In genomic region chr3:95986984-95987383, GRCm38 (mm10) we compare ENCODE assay signal across 9 mouse cellular contexts. TPM values are rescaled to one million over a fixed set of nuclear protein-coding genes. Genes with fewer than 3 reads are reported as not detected.
DNase-seq lines count a peak whose midpoint lies in the region; ATAC-seq lines count a peak whose summit lies in the region.
"Had no signal": no experiment of that assay in that cellular context is flagged by ENCODE, and none has a peak within 500 bp of the region (broad histone marks: within the 10 kb centered on the region; RNA-seq: fewer than 3 reads in every experiment).

No protein-coding gene starts in this region.

- no peak for ATAC-seq in heart, embryonic 14.5 days (ENCODE audit: insufficient number of reproducible peaks, insufficient read depth, low FRiP score, low read depth)
- ATAC-seq in embryonic facial prominence, embryonic 14.5 days (ENCODE audit: low read depth): no peak
- ATAC-seq in limb, embryonic 15.5 days (ENCODE audit: insufficient number of reproducible peaks, low FRiP score, low TSS enrichment, low read depth): no peak

- H3K36me3 ChIP-seq in heart, embryonic 14.5 days (ENCODE audit: control insufficient read depth, insufficient read depth, low read length): peaks cover 48% of the 10 kb centered on the region
- H3K36me3 ChIP-seq in embryonic facial prominence, embryonic 14.5 days (ENCODE audit: control insufficient read depth, insufficient read depth, low read length): peaks cover 40% of the 10 kb centered on the region
- H3K36me3 ChIP-seq in limb, embryonic 15.5 days: peaks cover 40% of the 10 kb centered on the region

- peaks cover 36 to 59% of the 10 kb centered on the region in 2 experiments for H3K4me1 ChIP-seq in heart, embryonic 14.5 days (ENCODE audit: control insufficient read depth in 2 of 2, insufficient read depth in 2 of 2, low read length in 2 of 2)
- peaks cover 22% of the 10 kb centered on the region for H3K4me1 ChIP-seq in embryonic facial prominence, embryonic 14.5 days (ENCODE audit: control insufficient read depth, insufficient read depth, low read length)
- H3K4me1 ChIP-seq in limb, embryonic 15.5 days: peaks cover 24% of the 10 kb centered on the region

- H3K9me3 ChIP-seq in heart, embryonic 14.5 days (ENCODE audit: control insufficient read depth, low read length): 0 out of 2 replicates have a peak, but pooled peaks cover 4% of the 10 kb centered on the region
- H3K9me3 ChIP-seq in embryonic facial prominence, embryonic 14.5 days (ENCODE audit: control insufficient read depth, low read length): no peaks in the 10 kb centered on the region
- H3K9me3 ChIP-seq in limb, embryonic 15.5 days: no peaks in the 10 kb centered on the region

- DNase-seq in heart, adult 8-10 months (ENCODE audit: low spot score): no peak
- peak; percentile 40 to 49 for DNase-seq in B cell, adult 2 months
- no peak for DNase-seq in embryonic facial prominence, embryonic 14.5 days (ENCODE audit: low spot score)
- DNase-seq in testis, postnatal 10 days (ENCODE audit: low spot score): no peak
- DNase-seq in cerebellum, adult 11 months: no peak
- no peak for DNase-seq in left cerebral cortex, adult 8-10 months (ENCODE audit: low spot score in 2 of 2)
- DNase-seq: lung, adult 18-20 months had no signal

- H3K4me2 ChIP-seq in heart, embryonic 14.5 days (ENCODE audit: low read length): no peak overlapping the region; the same call in 1 of the 2 replicates
- 0 out of 2 replicates have a peak overlapping the region, but pooled peaks have one; percentile 58 for H3K4me2 ChIP-seq in embryonic facial prominence, embryonic 14.5 days (ENCODE audit: low read depth, low read length)
- 0 out of 2 replicates have a peak overlapping the region, but pooled peaks have one; percentile 53 for H3K4me2 ChIP-seq in limb, embryonic 15.5 days

- no peak overlapping the region for H3K4me3 ChIP-seq in heart, embryonic 14.5 days (ENCODE audit: control insufficient read depth in 1 of 2, insufficient read depth in 1 of 2, low read depth in 1 of 2, low read length in 2 of 2)
- H3K4me3 ChIP-seq in embryonic facial prominence, embryonic 14.5 days (ENCODE audit: low read depth, low read length): no peak overlapping the region
- no peak overlapping the region for H3K4me3 ChIP-seq in limb, embryonic 15.5 days

- no peaks in the 10 kb centered on the region for H3K27me3 ChIP-seq in heart, embryonic 14.5 days (ENCODE audit: control insufficient read depth, insufficient read depth, low read length)
- no peaks in the 10 kb centered on the region for H3K27me3 ChIP-seq in embryonic facial prominence, embryonic 14.5 days (replicated peaks; ENCODE audit: control insufficient read depth, insufficient read depth, low read length)
- H3K27me3 ChIP-seq in limb, embryonic 15.5 days: no peaks in the 10 kb centered on the region

- WGBS in heart, embryonic 14.5 days: 51% methylated on average over 4 of the region's 4 CpGs
- 74% methylated on average over 4 of the region's 4 CpGs for WGBS in embryonic facial prominence, embryonic 14.5 days
- 73% methylated on average over 4 of the region's 4 CpGs for WGBS in limb, embryonic 15.5 days

- H3K27ac ChIP-seq in heart, embryonic 14.5 days (replicated peaks in 1 of 2; ENCODE audit: control insufficient read depth in 1 of 2, insufficient read depth in 1 of 2, low read depth in 2 of 2, low read length in 2 of 2): peak overlapping the region; percentile 94 to 97; a peak in 3 of 4 replicates
- peak overlapping the region; percentile 78 for H3K27ac ChIP-seq in embryonic facial prominence, embryonic 14.5 days (replicated peaks; ENCODE audit: low read depth, low read length)
- peak overlapping the region; percentile 87 for H3K27ac ChIP-seq in limb, embryonic 15.5 days

- peak overlapping the region; percentile 70; the same call in 1 of the 2 replicates for H3K9ac ChIP-seq in heart, embryonic 14.5 days (ENCODE audit: low read length)
- H3K9ac ChIP-seq in embryonic facial prominence, embryonic 14.5 days (ENCODE audit: low read depth, low read length): no peak overlapping the region
- H3K9ac ChIP-seq in limb, embryonic 15.5 days: no peak overlapping the region

RNA-seq across cellular contexts. Expression of gene Plekho1, which starts 8.8 kb away (rescaled TPM):
- polyA plus RNA-seq in heart, embryonic 14.5 days (2014; fragmentation: Nextera tagmentation; extraction: Ambion mirVana): 65.0 and 73.7 TPM in 2 replicates
- total RNA-seq in heart, adult 8-10 months (2022): 10 to 100 TPM; 55.7 to 68.3 (median 61.1) TPM
- 40.5 and 43.2 TPM in 2 replicates for polyA plus RNA-seq in embryonic facial prominence, embryonic 14.5 days (2014; fragmentation: Nextera tagmentation; extraction: Ambion mirVana)
- polyA plus RNA-seq in limb, embryonic 15.5 days (2015; fragmentation: Nextera tagmentation; extraction: Ambion mirVana): 35.2 and 39.2 TPM in 2 replicates
- 10 to 100 TPM; 64.0 to 86.2 (median 81.6) TPM for total RNA-seq in left cerebral cortex, adult 8-10 months (2022)

RNA-seq across cellular contexts. Expression of gene Anp32e, which starts 57.9 kb away (rescaled TPM):
- 58.3 and 65.3 TPM in 2 replicates for polyA plus RNA-seq in heart, embryonic 14.5 days (2014; fragmentation: Nextera tagmentation; extraction: Ambion mirVana)
- total RNA-seq in heart, adult 8-10 months (2022): 10 to 100 TPM; 76.7 to 95.7 (median 82.9) TPM
- polyA plus RNA-seq in embryonic facial prominence, embryonic 14.5 days (2014; fragmentation: Nextera tagmentation; extraction: Ambion mirVana): 62.6 and 64.2 TPM in 2 replicates
- polyA plus RNA-seq in limb, embryonic 15.5 days (2015; fragmentation: Nextera tagmentation; extraction: Ambion mirVana): 167 and 177 TPM in 2 replicates
- 100 to 1,000 TPM in 3 of 4 experiments, 10 to 100 TPM in 1; 95.2 to 110 (median 106) TPM for total RNA-seq in left cerebral cortex, adult 8-10 months (2022)

Comparison
In these comparisons a context has a peak if more than half of its experiments do, and no peak if none do; other contexts are left out.
1. DNase-seq: peak in B cell, adult 2 months (2 of 2); none in heart, adult 8-10 months (single experiment), embryonic facial prominence, embryonic 14.5 days (single experiment), testis, postnatal 10 days (single experiment), cerebellum, adult 11 months (single experiment) and left cerebral cortex, adult 8-10 months (0 of 2).
2. Peak in every context shown above with its lines, with median percentiles within 50 percentile points of each other: H3K27ac ChIP-seq.